Mouse (Mus musculus): ENCODE measurements around the gene Mecom.

- TF ChIP-seq FLI1 (IDR thresholded peaks at IDR 0.05; ENCODE audit: low read length) (no peak), GATA1 (IDR thresholded peaks at IDR 0.05; ENCODE audit: borderline replicate concordance, low read length) (no peak)
Observed at GRCm38 (mm10) chr3:30189325-30189724, 358.5 kb downstream of the Mecom start.
